Mouse (Mus musculus) left cerebral cortex, adult 9 months (tissue): ENCODE results near the gene Dmwd.

Source experiments
- DNase-seq, 2 experiments: peaks; one replicate each; pipeline ENCODE4 v3.0.0; 2022; ENCODE audit warnings: low spot score in 2 of 2

The Dmwd gene

DNA sequence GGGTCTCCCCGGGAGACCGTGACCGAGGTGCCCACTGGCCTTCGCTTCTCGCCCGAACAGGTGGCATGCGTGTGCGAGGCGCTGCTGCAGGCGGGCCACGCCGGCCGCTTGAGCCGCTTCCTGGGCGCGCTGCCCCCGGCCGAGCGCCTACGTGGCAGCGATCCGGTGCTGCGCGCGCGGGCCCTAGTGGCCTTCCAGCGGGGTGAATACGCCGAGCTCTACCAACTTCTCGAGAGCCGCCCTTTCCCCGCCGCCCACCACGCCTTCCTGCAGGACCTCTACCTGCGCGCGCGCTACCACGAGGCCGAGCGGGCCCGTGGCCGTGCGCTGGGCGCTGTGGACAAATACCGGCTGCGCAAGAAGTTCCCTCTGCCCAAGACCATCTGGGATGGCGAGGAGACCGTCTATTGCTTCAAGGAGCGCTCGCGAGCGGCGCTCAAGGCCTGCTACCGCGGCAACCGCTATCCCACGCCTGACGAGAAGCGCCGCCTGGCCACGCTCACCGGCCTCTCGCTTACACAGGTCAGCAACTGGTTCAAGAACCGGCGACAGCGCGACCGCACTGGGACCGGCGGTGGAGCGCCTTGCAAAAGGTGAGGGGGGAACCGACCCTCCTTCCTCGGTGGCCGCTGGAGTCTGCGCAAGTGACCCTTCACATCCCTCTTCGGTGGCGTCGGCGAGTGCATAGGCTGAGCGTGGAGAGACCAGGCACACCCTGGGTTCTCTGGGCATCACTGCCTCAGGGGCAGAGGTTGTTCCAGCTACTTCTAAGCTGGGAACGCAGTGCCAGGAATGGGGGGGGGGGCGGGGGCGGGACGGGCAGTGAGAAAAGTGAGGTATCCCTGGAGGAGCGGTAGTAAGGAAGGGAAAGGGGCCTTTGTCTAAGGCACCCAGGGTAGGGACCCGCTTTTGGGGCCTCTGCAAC lies 19.1 kb downstream of the Dmwd start:
- no peak for DNase-seq

DNA sequence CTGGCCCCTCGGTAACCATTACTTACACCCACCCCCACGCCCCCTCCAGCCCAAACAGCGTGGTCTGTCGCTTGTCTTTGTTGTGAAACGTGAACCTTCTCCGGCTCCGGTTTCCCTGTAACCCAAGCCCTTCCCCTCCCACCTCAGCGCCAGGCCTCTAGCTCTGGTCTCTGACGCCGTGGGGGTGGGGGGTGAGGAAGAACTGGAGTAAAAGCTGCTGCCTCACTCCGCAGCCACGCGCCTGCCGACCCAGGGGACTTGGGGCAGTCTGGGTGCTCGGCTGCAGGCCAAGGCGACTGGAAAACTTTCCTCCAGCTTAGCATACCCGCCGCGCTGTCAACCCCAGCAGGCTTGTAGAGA lies 19.7 kb downstream of the Dmwd start:
- no peak for DNase-seq

DNA sequence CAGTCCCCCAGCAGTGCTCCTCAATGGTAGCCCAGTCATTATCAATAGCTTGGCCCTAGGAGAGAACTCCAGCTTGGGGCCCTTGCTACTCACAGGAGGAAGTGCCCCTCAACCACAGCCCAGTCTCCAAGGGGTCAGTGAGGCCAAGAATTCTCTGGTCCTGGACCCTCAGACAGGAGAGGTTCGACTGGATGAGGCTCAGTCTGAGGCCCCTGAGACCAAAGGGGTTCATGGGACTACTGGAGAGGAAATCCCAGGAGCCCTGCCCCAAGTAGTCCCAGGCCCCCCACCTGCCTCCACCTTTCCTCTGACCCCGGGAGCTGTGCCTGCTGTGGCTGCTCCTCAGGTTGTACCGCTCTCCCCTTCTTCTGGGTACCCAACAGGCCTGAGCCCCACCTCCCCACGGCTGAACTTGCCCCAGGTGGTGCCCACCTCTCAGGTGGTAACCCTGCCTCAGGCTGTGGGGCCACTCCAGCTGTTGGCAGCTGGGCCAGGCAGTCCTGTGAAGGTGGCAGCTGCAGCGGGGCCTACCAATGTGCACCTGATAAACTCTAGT lies 20.5 kb downstream of the Dmwd start:
- no peak for DNase-seq

- DNase-seq: no peak
These were observed 21.2 kb downstream of the Dmwd start for GRCm38 (mm10) chr7:19097217-19097616.

GRCm38 (mm10) chr7:19097863-19098262 lies 21.8 kb downstream of the Dmwd start:
- DNase-seq: no peak

DNA sequence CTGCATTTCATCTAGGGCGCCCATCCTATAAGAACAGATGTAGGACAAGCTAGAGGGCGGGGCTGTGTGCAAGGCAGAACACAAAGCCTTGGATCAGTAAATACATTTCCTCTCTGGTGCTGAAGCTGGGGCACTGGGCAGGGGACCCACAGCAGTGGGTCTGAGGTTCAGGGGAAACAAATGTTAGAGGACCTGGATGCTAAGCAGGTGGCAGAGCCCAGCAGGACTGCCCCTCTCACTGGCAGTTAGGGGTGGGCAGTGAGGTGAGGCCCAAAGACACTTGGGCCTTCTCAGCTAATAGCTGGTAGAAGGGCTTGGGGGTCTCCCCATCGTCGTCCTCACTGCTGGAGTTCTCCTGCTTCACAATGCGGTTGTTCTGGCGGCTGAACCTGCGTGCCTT lies 22.8 kb downstream of the Dmwd start:
- DNase-seq: no peak

DNA sequence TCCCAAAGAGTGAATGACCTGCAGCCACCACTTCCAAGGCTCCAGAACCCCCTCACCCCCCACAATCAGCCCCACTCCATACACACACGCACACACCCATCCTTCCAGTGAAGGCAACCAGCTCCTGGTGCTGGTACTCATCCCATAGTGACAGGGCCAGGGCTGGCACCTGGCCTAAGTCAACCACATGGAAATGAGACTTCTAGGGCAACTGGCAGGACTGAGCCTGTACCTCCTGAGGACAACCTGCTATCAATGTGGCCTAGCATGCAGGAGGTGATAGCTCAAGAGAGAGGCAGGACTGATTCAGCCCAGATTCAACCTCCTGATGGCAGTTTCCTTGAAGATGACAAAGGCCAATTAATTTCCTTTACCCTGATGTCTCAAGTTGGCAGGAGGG lies 24.3 kb downstream of the Dmwd start:
- no peak for DNase-seq

DNA sequence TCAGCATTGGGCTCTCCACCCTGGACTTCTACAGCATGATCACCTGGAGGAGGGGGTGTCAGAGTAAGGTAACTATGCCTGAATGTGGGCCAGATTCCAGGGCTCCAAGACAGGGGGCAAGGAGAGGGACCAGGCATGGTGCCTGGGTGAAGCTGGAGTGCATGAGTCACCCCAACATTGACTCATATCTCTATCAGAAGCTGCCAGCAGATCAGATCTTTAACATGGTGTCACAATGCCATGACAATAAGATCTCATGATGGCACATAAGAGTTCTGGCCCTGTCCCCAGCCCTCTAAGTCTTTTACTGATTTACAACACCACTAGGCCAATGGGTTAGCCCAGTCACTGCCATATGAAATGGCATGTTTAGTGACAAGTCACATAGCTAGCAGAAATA lies 27.7 kb downstream of the Dmwd start:
- no peak for DNase-seq

- DNase-seq: no peak
These were observed 28.5 kb downstream of the Dmwd start for GRCm38 (mm10) chr7:19104486-19104885.

DNA sequence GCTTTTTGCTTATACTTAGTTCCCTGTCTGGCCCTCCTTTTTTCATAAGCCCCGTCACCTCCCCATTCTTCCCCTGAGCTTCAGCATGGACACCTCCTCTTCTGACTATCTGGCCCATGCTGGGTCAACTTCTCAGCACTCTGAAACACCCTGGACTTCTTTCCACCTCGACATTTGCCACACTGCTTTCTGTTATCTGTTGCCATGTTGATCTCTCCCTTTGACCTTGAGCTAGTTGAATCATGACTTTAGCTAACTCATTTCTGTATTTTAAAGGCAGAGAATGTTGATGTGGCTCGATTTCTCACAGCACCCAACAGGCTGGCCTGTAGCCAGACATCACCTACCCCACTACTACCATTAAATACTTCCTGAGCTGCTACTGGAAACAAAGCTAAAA lies 31.4 kb downstream of the Dmwd start:
- DNase-seq: no peak

DNA sequence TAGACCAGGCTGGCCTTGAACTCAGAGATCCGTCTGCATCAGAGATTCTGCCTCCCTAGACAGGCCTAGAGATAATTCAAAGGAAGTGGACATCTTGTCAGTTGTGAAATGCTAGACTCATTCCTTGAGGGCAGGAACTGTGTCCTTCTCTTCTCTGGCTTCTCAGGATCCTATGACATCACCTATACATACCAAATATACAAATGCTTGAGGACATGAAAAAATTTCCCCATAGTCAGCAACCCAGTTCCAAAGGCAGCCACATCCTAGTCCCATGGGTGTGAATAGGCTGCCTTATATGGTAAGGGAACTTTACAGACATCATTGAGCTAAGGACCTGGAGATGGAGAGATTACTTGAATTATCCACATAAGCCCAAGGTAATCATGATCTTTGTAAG lies 33.5 kb downstream of the Dmwd start:
- DNase-seq: no peak

- peak in 1 of 2 experiments; percentile 36 for DNase-seq
These were observed 42.2 kb downstream of the Dmwd start, which contains the start of gene Gm4969 for GRCm38 (mm10) chr7:19118028-19118771. TSS of gene Gm4969 (minus strand) at chr7:19118368.

- no peak for DNase-seq
These were observed 43.1 kb downstream of the Dmwd start for GRCm38 (mm10) chr7:19119083-19119482.

DNA sequence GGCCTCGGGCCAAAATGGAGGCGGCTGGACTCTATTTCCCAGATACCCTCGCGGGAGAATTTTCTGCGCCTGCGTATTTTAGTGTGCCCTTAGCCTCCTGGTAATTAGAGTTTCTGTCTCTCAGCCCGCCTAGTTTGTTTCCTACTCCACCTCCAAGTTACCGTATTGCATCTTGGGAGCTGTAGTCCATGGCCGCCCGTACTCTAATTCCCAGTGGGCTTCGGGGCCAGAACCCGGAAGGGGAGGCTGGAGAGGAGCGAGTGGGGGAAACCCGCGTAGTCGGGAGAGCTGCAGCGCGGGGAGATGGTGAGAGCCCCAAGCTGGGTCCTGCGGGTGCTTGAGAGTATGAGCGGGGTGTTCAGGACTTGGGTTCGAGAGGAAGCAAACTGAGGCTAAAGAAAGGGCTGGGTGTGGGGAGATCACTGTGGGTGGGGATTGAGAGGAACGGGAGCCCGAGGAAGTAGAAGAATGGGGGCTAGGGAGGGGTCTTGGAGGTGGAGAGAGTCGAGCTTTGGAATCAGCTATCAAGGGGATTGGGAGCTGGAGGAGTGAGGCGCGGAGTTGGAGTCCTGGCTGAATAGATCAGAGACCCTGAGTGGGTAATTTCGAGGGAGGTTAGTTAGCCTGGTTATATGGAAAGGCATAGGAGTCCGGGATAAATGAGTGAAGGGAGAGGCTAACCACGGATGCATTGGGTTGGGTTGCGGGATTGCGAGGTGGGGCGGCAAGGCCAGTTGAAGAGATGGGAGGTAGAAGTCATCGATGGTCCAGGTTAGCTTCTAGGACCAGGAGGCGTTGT lies 43.8 kb downstream of the Dmwd start, which contains the start of gene Fbxo46:
TSS of gene Fbxo46 (plus strand) at position 229 of the 799 bp plus-strand sequence.
- peak; percentile 93 to 96 for DNase-seq

GRCm38 (mm10) chr7:19121686-19122085 lies 45.7 kb downstream of the Dmwd start:
- DNase-seq: no peak

GRCm38 (mm10) chr7:19124713-19125112 lies 48.7 kb downstream of the Dmwd start:
- DNase-seq: no peak

DNA sequence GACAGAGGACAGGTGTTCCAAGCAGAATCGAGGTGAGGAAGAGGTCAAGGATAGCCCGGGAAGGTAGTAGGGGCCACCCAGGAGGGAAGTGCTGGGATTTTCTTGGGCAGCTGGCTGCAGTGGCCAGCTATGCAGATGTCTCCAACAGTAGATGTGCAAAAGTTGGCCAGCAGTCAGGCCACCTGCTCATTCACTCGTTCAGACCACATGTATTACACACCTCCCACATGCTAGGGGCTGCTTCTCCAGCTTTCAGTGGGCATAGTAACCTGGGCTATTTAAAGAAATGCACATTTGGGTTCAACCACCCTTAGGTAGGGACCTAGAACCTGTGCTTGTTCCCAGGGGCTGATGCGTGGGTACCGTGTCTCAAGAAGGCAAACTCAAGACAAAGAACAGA lies 51.7 kb downstream of the Dmwd start:
- DNase-seq: no peak

- no peak for DNase-seq
These were observed 53.4 kb downstream of the Dmwd start for GRCm38 (mm10) chr7:19129396-19129795.

DNA sequence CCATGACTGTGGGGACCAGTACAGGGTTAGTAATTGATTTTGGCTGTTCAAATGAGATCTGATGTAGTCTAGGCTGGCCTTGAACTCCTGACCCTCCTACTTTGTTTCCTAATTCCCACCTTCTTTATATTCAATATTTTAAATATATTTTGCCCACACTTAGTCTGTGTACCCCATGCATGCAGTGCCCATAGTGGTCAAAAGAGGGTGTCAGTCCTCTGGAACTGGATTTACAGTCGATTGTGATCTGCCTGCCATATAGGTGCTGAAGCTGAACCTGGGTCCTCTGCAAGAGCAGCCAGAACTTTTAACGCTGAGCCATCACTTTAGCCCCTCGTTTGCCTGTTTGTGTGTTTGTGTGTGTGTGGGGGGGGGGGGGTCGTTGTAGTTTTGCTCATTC lies 54.6 kb downstream of the Dmwd start:
- DNase-seq: no peak

DNA sequence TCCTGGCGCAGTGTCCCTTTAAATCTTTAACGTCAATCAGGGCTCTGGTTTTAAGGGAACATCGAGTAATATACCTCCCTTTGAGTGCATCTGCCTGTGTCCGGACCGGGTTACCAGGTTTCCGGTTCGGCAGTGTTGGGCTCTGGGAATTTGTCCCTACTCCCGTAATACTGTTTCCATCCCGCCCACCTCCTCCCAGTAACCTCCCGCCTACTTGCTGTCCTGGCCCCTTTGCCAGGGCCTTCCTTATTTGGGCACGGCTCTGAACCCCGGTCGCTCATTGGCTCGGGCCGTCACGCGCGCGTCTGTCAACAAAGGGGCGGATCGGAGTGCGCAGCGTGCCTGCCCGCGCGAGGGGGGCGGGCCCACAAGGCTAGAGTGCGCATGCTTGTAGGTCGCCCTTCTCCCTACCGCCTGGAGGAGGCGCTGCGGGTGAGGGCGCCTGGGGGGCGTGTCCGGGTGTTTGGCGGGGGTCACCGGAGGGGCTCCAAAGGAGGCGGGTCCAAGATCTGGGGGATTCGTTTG lies 55.4 kb downstream of the Dmwd start:
- DNase-seq: peak; percentile 96 to 97
